Mouse (Mus musculus): Measurements from ENCODE around the gene Krit1.

Krit1 gene

GRCm38 (mm10) chr5:3889201-3889600 lies 86.2 kb downstream of the Krit1 start:
- DNase-seq = no peak

- peak; percentile 45 for DNase-seq
These were observed 90.7 kb downstream of the Krit1 start, which contains the start of gene Mterf1a for GRCm38 (mm10) chr5:3893459-3894293. TSS of gene Mterf1a (minus strand) at chr5:3893933.

DNA sequence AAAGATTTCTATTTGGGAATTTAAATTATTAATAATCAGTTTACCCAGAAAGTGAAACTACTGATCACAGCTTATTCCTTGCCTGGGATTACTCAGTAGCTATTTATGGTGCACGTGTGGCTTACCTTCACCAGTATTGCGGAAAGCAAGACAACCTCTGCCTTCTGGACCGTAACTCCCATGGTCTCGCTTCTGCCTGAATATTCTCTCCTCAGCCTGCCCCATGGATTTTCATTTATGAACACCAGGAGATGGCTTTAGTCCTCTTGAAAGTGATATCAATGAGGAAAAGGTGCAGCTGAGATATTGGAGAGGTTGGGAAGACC lies 91.3 kb downstream of the Krit1 start:
- DNase-seq = peak; percentile 2
